Mouse (Mus musculus): Measurements from ENCODE around the gene Cxcl10. TPM values are rescaled to one million over a fixed set of nuclear protein-coding genes. Genes with fewer than 3 reads are reported as not detected.

Gene Cxcl10
- polyA plus RNA-seq, 1 experiment from 2014 or later, result 3.5 TPM

DNA sequence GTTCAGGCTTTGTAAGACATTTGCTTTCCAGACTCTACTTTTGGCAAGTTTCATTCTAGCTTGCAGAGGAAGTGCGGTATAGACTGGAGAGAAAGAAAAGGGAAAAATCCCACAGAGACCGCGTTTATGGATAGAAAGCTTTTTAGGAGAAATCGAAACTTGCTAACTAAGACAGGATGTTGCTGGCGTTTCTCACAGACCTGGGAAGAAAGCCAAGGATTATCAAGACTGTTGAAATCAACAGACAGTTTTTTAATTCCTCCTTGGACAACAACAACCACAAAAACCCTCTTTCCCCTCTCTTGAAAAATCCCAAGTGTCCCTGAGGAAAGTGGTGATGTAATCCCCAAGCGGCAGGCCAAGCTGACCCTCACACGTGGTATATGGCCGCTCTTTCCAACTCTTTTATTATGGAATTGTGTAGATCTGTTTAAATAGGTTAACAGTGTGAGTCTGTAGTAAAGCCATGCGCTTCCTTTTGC, 16.3 kb downstream of the Cxcl10 start:
- 66% methylated on average over 9 of the region's 9 CpGs for WGBS (ENCODE audit: insufficient replicate concordance)
- no peaks in the 10 kb centered on the region for H3K36me3 ChIP-seq (ENCODE audit: control insufficient read depth, insufficient read depth)
- H3K27me3 ChIP-seq (ENCODE audit: control insufficient read depth, insufficient read depth, low read depth, low read length), result no peaks in the 10 kb centered on the region
- no peaks in the 10 kb centered on the region for H3K4me1 ChIP-seq (ENCODE audit: control insufficient read depth, low read depth, low read length)
- peak overlapping the region; percentile 12; the same call in 1 of the 2 replicates for H3K27ac ChIP-seq (ENCODE audit: low read length)
- no peak; the same call in 1 of the 2 replicates for ATAC-seq (ENCODE audit: low read depth)
- H3K4me3 ChIP-seq (ENCODE audit: low read depth, low read length), result no peak overlapping the region
- no peaks in the 10 kb centered on the region for H3K9me3 ChIP-seq (replicated peaks; ENCODE audit: control insufficient read depth, low read length)
- H3K4me2 ChIP-seq (ENCODE audit: low read depth, low read length), result no peak overlapping the region; the same call in 1 of the 2 replicates
- H3K9ac ChIP-seq (ENCODE audit: low read depth, low read length), result no peak overlapping the region

DNA sequence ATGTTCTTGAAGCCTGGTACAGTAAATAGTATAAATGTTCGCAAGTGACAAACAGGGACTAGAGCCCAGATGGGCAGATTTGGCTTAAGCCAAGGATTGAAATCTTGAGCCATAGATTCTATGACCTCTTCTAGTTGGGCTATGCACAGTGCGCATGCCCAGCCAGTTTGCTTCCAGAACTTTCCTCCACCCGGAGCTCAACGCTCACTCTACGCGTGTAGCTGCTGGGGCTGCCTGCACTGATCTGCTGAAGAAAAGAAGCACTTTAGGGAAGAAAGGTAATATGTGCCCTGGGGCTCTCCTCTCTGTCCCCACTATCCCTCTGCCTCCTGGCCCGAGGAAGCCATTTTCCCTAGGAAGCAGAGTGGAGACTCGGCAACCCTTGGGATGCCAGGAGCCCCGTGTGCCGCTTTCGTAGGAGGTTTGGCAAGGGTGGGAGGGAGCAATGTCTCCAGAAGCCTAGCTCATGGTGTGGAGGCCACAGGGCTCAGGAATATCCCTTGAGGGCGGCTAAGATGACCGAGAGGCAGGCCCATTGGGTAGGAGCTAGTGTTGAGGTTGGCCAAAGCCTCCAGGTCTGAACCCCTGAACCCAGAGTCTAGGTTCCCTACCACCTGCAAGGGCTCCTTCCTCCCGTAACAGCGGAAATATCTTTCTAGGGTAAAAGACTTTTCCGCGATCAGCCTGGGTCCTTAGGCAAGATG, 16.9 kb downstream of the Cxcl10 start, which contains the start of gene Art3:
Art3 (plus strand) TSS at position 193 of the 704 bp plus-strand sequence.
- no peaks in the 10 kb centered on the region for H3K36me3 ChIP-seq (ENCODE audit: control insufficient read depth, insufficient read depth)
- no peaks in the 10 kb centered on the region for H3K9me3 ChIP-seq (replicated peaks; ENCODE audit: control insufficient read depth, low read length)
- no peak within 1 kb of the TSS for H3K4me3 ChIP-seq (ENCODE audit: low read depth, low read length)
- no peaks in the 10 kb centered on the region for H3K27me3 ChIP-seq (ENCODE audit: control insufficient read depth, insufficient read depth, low read depth, low read length)
- WGBS (ENCODE audit: insufficient replicate concordance), result 81% methylated on average over 17 of the region's 17 CpGs
- no peak within 1 kb of the TSS for H3K9ac ChIP-seq (ENCODE audit: low read depth, low read length)
- peak within 1 kb of the TSS; percentile 12; the same call in 1 of the 2 replicates for H3K27ac ChIP-seq (ENCODE audit: low read length)
- no peaks in the 10 kb centered on the region for H3K4me1 ChIP-seq (ENCODE audit: control insufficient read depth, low read depth, low read length)
- no peak within 1 kb of the TSS; the same call in 1 of the 2 replicates for H3K4me2 ChIP-seq (ENCODE audit: low read depth, low read length)
- no peak for ATAC-seq (ENCODE audit: low read depth)

GRCm38 (mm10) chr5:92331122-92331521, 17.6 kb downstream of the Cxcl10 start:
- Histone ChIP-seq H3K27me3 (ENCODE audit: control insufficient read depth, insufficient read depth, low read depth, low read length) (no peaks in the 10 kb centered on the region), H3K36me3 (ENCODE audit: control insufficient read depth, insufficient read depth) (no peaks in the 10 kb centered on the region), H3K9me3 (replicated peaks; ENCODE audit: control insufficient read depth, low read length) (no peaks in the 10 kb centered on the region), H3K4me1 (ENCODE audit: control insufficient read depth, low read depth, low read length) (no peaks in the 10 kb centered on the region), H3K9ac (ENCODE audit: low read depth, low read length) (no peak overlapping the region), H3K4me3 (ENCODE audit: low read depth, low read length) (no peak overlapping the region), H3K27ac (ENCODE audit: low read length) (no peak overlapping the region), H3K4me2 (ENCODE audit: low read depth, low read length) (no peak overlapping the region)
- 69% methylated on average over 12 of the region's 12 CpGs for whole genome bisulfite sequencing (ENCODE audit: insufficient replicate concordance)
- no peak for ATAC-seq (ENCODE audit: low read depth)

GRCm38 (mm10) chr5:92327929-92328328, 20.8 kb downstream of the Cxcl10 start, which contains the start of gene Cxcl9:
Cxcl9 (minus strand) TSS chr5:92328079.
- H3K4me1 ChIP-seq (ENCODE audit: control insufficient read depth, low read depth, low read length), result no peaks in the 10 kb centered on the region; the same call in 1 of the 2 replicates
- H3K27ac ChIP-seq (ENCODE audit: low read length), result no peak within 1 kb of the TSS
- no peaks in the 10 kb centered on the region for H3K36me3 ChIP-seq (ENCODE audit: control insufficient read depth, insufficient read depth)
- no peak within 1 kb of the TSS for H3K4me2 ChIP-seq (ENCODE audit: low read depth, low read length)
- no peaks in the 10 kb centered on the region for H3K27me3 ChIP-seq (ENCODE audit: control insufficient read depth, insufficient read depth, low read depth, low read length)
- WGBS (ENCODE audit: insufficient replicate concordance), result 52% methylated on average over 7 of the region's 7 CpGs
- ATAC-seq (ENCODE audit: low read depth), result no peak
- no peaks in the 10 kb centered on the region for H3K9me3 ChIP-seq (replicated peaks; ENCODE audit: control insufficient read depth, low read length)
- no peak within 1 kb of the TSS for H3K9ac ChIP-seq (ENCODE audit: low read depth, low read length)
- H3K4me3 ChIP-seq (ENCODE audit: low read depth, low read length), result no peak within 1 kb of the TSS

DNA sequence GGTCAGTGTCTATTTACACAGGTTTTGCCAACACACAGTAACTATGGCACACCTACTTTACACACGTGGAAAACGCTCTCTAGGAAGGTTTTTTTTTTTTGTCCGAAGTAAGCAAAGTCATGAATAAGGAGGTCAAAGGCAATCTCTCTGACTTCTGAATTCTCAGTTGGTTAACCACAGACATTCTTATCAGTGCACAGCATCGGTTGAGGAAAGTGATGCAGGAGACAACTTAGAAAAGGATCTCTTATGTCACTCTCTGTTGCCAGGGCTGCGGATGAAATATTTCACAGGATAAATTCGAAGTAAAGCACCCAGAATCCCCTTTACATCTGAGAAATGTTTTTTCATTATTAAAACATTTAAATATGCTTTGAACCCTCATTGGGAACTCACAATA, 21.3 kb downstream of the Cxcl10 start:
- no peaks in the 10 kb centered on the region; the same call in 1 of the 2 replicates for H3K4me1 ChIP-seq (ENCODE audit: control insufficient read depth, low read depth, low read length)
- no peaks in the 10 kb centered on the region for H3K27me3 ChIP-seq (ENCODE audit: control insufficient read depth, insufficient read depth, low read depth, low read length)
- H3K27ac ChIP-seq (ENCODE audit: low read length), result no peak overlapping the region
- no peak overlapping the region for H3K4me3 ChIP-seq (ENCODE audit: low read depth, low read length)
- H3K9me3 ChIP-seq (replicated peaks; ENCODE audit: control insufficient read depth, low read length), result no peaks in the 10 kb centered on the region
- no peak overlapping the region for H3K9ac ChIP-seq (ENCODE audit: low read depth, low read length)
- 11% methylated on average over 6 of the region's 6 CpGs for WGBS (ENCODE audit: insufficient replicate concordance)
- H3K4me2 ChIP-seq (ENCODE audit: low read depth, low read length), result no peak overlapping the region
- ATAC-seq (ENCODE audit: low read depth), result no peak
- no peaks in the 10 kb centered on the region for H3K36me3 ChIP-seq (ENCODE audit: control insufficient read depth, insufficient read depth)

DNA sequence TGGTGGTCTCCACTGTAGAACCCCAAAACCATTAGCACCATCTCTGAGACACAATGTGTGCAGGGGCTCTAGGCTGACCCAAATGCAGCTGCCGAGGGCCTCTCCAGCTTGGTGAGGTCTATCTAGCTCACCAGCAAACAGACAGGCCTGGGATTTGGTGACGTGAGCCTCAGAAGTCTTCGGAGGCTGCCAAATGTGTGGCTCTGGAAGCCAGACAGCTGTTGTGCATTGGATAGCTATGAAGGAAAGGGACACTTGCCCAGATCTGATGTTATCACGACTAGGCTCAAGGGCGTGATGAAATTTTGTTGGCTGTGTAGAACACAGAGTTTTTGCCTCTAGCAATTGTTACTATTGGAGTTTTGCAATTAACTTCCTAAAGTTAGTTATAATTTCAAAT, 25.4 kb downstream of the Cxcl10 start:
- 53% methylated on average over 5 of the region's 5 CpGs for WGBS (ENCODE audit: insufficient replicate concordance)
- Histone ChIP-seq H3K4me3 (ENCODE audit: low read depth, low read length) (no peak overlapping the region), H3K4me1 (ENCODE audit: control insufficient read depth, low read depth, low read length) (peaks cover 2% of the 10 kb centered on the region), H3K4me2 (ENCODE audit: low read depth, low read length) (no peak overlapping the region), H3K9ac (ENCODE audit: low read depth, low read length) (no peak overlapping the region), H3K36me3 (ENCODE audit: control insufficient read depth, insufficient read depth) (no peaks in the 10 kb centered on the region), H3K27me3 (ENCODE audit: control insufficient read depth, insufficient read depth, low read depth, low read length) (no peaks in the 10 kb centered on the region), H3K9me3 (replicated peaks; ENCODE audit: control insufficient read depth, low read length) (no peaks in the 10 kb centered on the region), H3K27ac (ENCODE audit: low read length) (no peak overlapping the region)
- no peak for ATAC-seq (ENCODE audit: low read depth)

DNA sequence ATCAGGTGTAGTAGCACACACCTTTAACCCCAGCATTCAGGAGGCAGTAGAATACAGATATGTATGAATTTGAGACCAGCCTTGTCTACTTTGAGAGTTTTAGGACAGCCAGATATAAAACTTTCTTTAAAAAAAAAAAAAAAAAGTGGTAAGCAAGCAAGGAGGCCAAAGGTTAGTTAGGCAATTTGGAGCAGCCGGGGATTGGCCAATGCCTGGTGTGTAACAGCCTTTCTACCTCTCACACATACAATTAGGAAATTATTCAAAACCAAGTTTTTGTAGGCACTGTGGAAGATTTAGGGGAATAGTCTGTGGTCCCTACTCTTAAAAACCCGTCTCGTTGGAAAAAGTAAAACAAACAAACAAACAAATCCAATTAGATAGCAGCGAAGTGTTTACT, 26.1 kb downstream of the Cxcl10 start:
- Histone ChIP-seq H3K4me1 (ENCODE audit: control insufficient read depth, low read depth, low read length) (peaks cover 2% of the 10 kb centered on the region), H3K4me3 (ENCODE audit: low read depth, low read length) (no peak overlapping the region), H3K27me3 (ENCODE audit: control insufficient read depth, insufficient read depth, low read depth, low read length) (no peaks in the 10 kb centered on the region), H3K27ac (ENCODE audit: low read length) (no peak overlapping the region), H3K9me3 (replicated peaks; ENCODE audit: control insufficient read depth, low read length) (no peaks in the 10 kb centered on the region), H3K9ac (ENCODE audit: low read depth, low read length) (no peak overlapping the region), H3K4me2 (ENCODE audit: low read depth, low read length) (no peak overlapping the region), H3K36me3 (ENCODE audit: control insufficient read depth, insufficient read depth) (no peaks in the 10 kb centered on the region)
- no peak for ATAC-seq (ENCODE audit: low read depth)
- 51% methylated on average over 4 of the region's 4 CpGs for WGBS (ENCODE audit: insufficient replicate concordance)

DNA sequence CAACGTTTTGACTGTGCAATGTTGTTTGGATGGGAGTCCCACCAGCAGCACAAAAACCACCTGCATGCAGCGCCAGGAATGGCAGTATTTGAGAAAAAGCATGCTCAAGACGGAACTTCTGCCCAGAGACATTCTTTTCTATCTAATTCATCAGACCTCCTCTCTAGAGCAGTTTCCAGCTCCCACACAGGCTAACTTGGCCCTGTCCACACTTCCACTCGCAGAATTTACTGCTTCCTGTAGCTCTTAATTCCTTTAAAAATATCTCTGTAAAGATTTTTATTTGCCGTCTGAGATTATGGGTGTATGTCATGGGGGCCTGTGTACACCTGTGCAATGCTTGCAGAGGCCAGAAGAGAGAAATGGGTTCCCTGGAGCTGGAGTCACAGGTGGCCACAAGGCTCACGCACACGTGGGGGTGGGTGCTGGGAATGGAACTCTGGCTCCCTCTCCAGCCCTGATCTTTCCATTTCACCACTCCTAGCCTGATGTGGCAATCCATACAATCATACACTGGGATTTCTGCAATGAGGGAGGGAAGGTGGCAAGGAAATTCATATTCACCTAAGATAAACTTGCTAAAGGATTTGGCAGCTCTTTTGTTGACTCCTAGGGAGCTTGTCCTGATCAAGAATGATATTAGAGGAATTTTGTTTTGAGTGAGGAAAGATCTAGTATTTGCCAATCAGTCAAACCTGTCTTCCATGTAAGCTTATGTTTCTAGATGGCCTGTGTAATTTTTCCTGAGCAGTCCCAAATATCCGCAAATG, 26.9 kb downstream of the Cxcl10 start:
- Histone ChIP-seq H3K4me3 (ENCODE audit: low read depth, low read length) (no peak overlapping the region), H3K4me1 (ENCODE audit: control insufficient read depth, low read depth, low read length) (peaks cover 2% of the 10 kb centered on the region), H3K9me3 (replicated peaks; ENCODE audit: control insufficient read depth, low read length) (no peaks in the 10 kb centered on the region), H3K36me3 (ENCODE audit: control insufficient read depth, insufficient read depth) (no peaks in the 10 kb centered on the region), H3K9ac (ENCODE audit: low read depth, low read length) (no peak overlapping the region), H3K27ac (ENCODE audit: low read length) (no peak overlapping the region), H3K4me2 (ENCODE audit: low read depth, low read length) (no peak overlapping the region), H3K27me3 (ENCODE audit: control insufficient read depth, insufficient read depth, low read depth, low read length) (no peaks in the 10 kb centered on the region)
- ATAC-seq (ENCODE audit: low read depth), result peak; percentile 65
- WGBS (ENCODE audit: insufficient replicate concordance), result 45% methylated on average over 8 of the region's 8 CpGs

GRCm38 (mm10) chr5:92318596-92318995, 30.1 kb downstream of the Cxcl10 start:
- no peak; the same call in 1 of the 2 replicates for ATAC-seq (ENCODE audit: low read depth)
- Histone ChIP-seq H3K4me1 (ENCODE audit: control insufficient read depth, low read depth, low read length) (peaks cover 5% of the 10 kb centered on the region), H3K4me2 (ENCODE audit: low read depth, low read length) (no peak overlapping the region), H3K36me3 (ENCODE audit: control insufficient read depth, insufficient read depth) (no peaks in the 10 kb centered on the region), H3K27me3 (ENCODE audit: control insufficient read depth, insufficient read depth, low read depth, low read length) (no peaks in the 10 kb centered on the region), H3K9ac (ENCODE audit: low read depth, low read length) (no peak overlapping the region), H3K27ac (ENCODE audit: low read length) (no peak overlapping the region), H3K4me3 (ENCODE audit: low read depth, low read length) (no peak overlapping the region), H3K9me3 (replicated peaks; ENCODE audit: control insufficient read depth, low read length) (no peaks in the 10 kb centered on the region)
- 64% methylated on average over 14 of the region's 14 CpGs for WGBS (ENCODE audit: insufficient replicate concordance)

Measured in liver, embryonic 16.5 days (tissue).